Mouse (Mus musculus): ENCODE measurements around the gene Map4k5. TPM values are rescaled to one million over a fixed set of nuclear protein-coding genes. Genes with fewer than 3 reads are reported as not detected.

Map4k5 gene
- total and polyA plus RNA-seq, 3 experiments, result 7.0 to 8.5 TPM; not detected in 1

DNA sequence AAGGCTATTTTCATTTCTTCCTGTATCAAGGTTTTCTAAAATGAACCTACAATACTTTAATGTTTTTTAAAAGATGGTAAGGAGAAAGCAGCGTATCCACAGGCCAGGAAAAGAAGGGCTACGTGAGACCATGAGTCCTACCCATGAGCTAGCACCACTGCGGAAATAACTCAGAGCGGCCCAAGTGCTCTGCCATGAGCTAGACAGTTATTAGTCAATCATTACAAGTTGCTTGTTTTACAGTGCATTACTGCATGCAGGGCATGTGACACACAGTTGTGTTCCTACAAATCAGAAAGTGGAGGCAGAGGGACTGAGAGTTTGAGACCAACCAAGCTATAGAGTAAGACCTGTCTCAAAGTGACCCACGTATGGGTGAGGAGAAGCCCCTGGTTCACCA, 8.9 kb downstream of the Map4k5 start:
- H3K4me1 ChIP-seq (ENCODE audit: control insufficient read depth in 1 of 2, insufficient read depth in 2 of 2, low read length in 2 of 2), result no peaks in the 10 kb centered on the region
- DNase-seq (ENCODE audit: low read depth, low spot score), result no peak

DNA sequence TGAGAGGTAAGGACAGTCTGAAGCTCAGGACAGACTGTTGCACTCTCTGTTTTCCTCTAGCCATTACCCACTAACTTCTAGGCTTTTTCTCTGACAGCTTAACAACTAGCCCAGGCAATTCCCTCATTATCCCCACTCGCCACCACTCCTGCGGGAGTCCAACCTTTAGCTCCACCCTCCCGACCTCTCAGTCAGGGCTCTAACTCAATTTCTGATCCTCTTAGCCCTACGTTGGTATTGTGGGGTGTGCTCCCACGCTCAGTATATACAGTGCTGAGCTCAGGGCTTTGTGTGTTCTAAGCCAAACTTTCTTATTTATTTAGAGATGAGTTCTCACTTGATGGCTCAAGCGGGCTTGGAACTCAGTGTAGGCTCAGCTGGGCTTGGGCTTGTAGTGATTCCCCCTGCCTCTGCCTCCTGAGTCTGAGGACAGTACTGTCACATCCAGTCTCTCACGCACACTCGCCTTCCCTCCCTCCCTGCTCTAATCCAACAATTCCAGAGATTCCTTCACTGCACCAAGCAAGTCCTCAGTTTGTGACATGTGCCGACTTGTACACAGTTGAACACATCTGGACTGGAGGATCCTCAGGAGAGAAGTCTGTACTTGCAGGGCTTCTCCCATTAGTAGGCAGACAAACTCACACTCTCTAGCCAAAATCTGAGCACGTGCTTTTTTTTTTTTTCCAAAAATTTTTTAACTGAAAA, 11.6 kb downstream of the Map4k5 start:
- no peak overlapping the region for H3K9ac ChIP-seq (ENCODE audit: control insufficient read depth, low read depth, low read length, poor library complexity, severe bottlenecking)
- H3K27ac ChIP-seq (ENCODE audit: control insufficient read depth, low read depth, low read length), result no peak overlapping the region
- no peak for DNase-seq (ENCODE audit: low read depth, low spot score)
- no peak overlapping the region for H3K4me3 ChIP-seq (ENCODE audit: control insufficient read depth in 1 of 2, insufficient read depth in 1 of 2, low read depth in 2 of 2, low read length in 2 of 2)
- H3K9me3 ChIP-seq (replicated peaks; ENCODE audit: insufficient read depth, low read length), result no peaks in the 10 kb centered on the region
- no peaks in the 10 kb centered on the region for H3K27me3 ChIP-seq (ENCODE audit: control insufficient read depth in 1 of 2, insufficient read depth in 2 of 2, low read length in 2 of 2)
- 0 out of 4 replicates have a peak, but pooled peaks cover 0 to 3% of the 10 kb centered on the region in 2 experiments for H3K4me1 ChIP-seq (ENCODE audit: control insufficient read depth in 1 of 2, insufficient read depth in 2 of 2, low read length in 2 of 2)
- TF ChIP-seq TBP (IDR thresholded peaks at IDR 0.05; ENCODE audit: low read depth, low read length) (no peak), USF2 (IDR thresholded peaks at IDR 0.05; ENCODE audit: borderline replicate concordance in 1 of 2, insufficient read depth in 1 of 2, low read depth in 1 of 2, low read length in 2 of 2) (no peak), HCFC1 (IDR thresholded peaks at IDR 0.05; ENCODE audit: low read depth, low read length) (no peak), RAD21 (IDR thresholded peaks at IDR 0.05; ENCODE audit: low read depth, low read length) (no peak), UBTF (IDR thresholded peaks at IDR 0.05; ENCODE audit: borderline replicate concordance, insufficient read depth, low read depth, low read length) (no peak), MYB (IDR thresholded peaks at IDR 0.05; ENCODE audit: low read depth, low read length) (no peak), ETS1 (IDR thresholded peaks at IDR 0.05; ENCODE audit: low read depth, low read length) (no peak), GABPA (IDR thresholded peaks at IDR 0.05; ENCODE audit: low read depth, low read length) (no peak)
- H3K36me3 ChIP-seq (ENCODE audit: control insufficient read depth in 1 of 2, insufficient read depth in 2 of 2, low read length in 2 of 2), result peaks cover 0 to 3% of the 10 kb centered on the region in 2 experiments; a peak in 1 of 4 replicates
- H3K79me2 ChIP-seq (ENCODE audit: control insufficient read depth, insufficient read depth, low read length, poor library complexity), result peaks cover 7% of the 10 kb centered on the region

More for the DNA sequence above, 8.9 kb downstream of the Map4k5 start:
- no peak overlapping the region for H3K9ac ChIP-seq (ENCODE audit: control insufficient read depth, low read depth, low read length, poor library complexity, severe bottlenecking)
- peaks cover 9% of the 10 kb centered on the region; the same call in 1 of the 2 replicates for H3K79me2 ChIP-seq (ENCODE audit: control insufficient read depth, insufficient read depth, low read length, poor library complexity)
- H3K36me3 ChIP-seq (ENCODE audit: control insufficient read depth in 1 of 2, insufficient read depth in 2 of 2, low read length in 2 of 2), result no peaks in the 10 kb centered on the region; a peak in 1 of 4 replicates
- no peaks in the 10 kb centered on the region for H3K27me3 ChIP-seq (ENCODE audit: control insufficient read depth in 1 of 2, insufficient read depth in 2 of 2, low read length in 2 of 2)
- H3K9me3 ChIP-seq (replicated peaks; ENCODE audit: insufficient read depth, low read length), result no peaks in the 10 kb centered on the region
- no peak overlapping the region for H3K27ac ChIP-seq (ENCODE audit: control insufficient read depth, low read depth, low read length)
- no peak overlapping the region for H3K4me3 ChIP-seq (ENCODE audit: control insufficient read depth in 1 of 2, insufficient read depth in 1 of 2, low read depth in 2 of 2, low read length in 2 of 2)
- no peak for TF ChIP-seq E2F4 (IDR thresholded peaks at IDR 0.05; ENCODE audit: borderline replicate concordance, low read depth, low read length)
- TF ChIP-seq BHLHE40 (IDR thresholded peaks at IDR 0.05; ENCODE audit: borderline replicate concordance, low read depth, low read length), result no peak
- TF ChIP-seq TCF12 (IDR thresholded peaks at IDR 0.05; ENCODE audit: low read depth, low read length), result no peak
- TF ChIP-seq ELF1 (IDR thresholded peaks at IDR 0.05; ENCODE audit: low read depth, low read length), result no peak
- TF ChIP-seq MYB (IDR thresholded peaks at IDR 0.05; ENCODE audit: low read depth, low read length), result no peak
- TF ChIP-seq MAZ (IDR thresholded peaks at IDR 0.05; ENCODE audit: low read depth, low read length), result no peak
- TF ChIP-seq KAT2A (conservative IDR thresholded peaks at IDR 0.05; ENCODE audit: low read depth, low read length), result no peak
- no peak for TF ChIP-seq RAD21 (IDR thresholded peaks at IDR 0.05; ENCODE audit: low read depth, low read length)
